Mouse (Mus musculus) lung, postnatal 0 days (tissue): Measurements from ENCODE around the gene B4galnt4. TPM values are rescaled to one million over a fixed set of nuclear protein-coding genes. Genes with fewer than 3 reads are reported as not detected.

ENCODE experiments used
- ATAC-seq: fragments of 200-750 bp; cut with Nextera tagmentation; 2 replicates; pipeline ENCODE4 v1.8.0; 2017; ENCODE audit warnings: moderate library complexity
- DNase-seq: peaks from one replicate; pipeline ENCODE4 v3.0.0-alpha.2; 2016; ENCODE audit warnings: low spot score
- H3K27ac ChIP-seq: fragments of 300-500 bp; sonication (generic); 2 replicates; pipeline ENCODE4 v1.5.1; 2014; ENCODE audit warnings: antibody characterized with exemption, mild to moderate bottlenecking, low read length, mixed read lengths
- H3K27me3 ChIP-seq: fragments of 300-500 bp; sonication (generic); replicated peaks from 2 replicates; pipeline ENCODE4 v1.6.1; 2014; ENCODE audit warnings: low read length, mixed read lengths; ENCODE audit not compliant: insufficient read depth
- H3K36me3 ChIP-seq: fragments of 300-500 bp; sonication (generic); 2 replicates; pipeline ENCODE4 v1.6.1; 2014; ENCODE audit warnings: low read length, mixed read lengths; ENCODE audit not compliant: insufficient read depth
- H3K4me1 ChIP-seq: fragments of 300-500 bp; sonication (generic); 2 replicates; pipeline ENCODE4 v1.6.1; 2014; ENCODE audit warnings: antibody characterized with exemption, low read depth, low read length, mixed read lengths; ENCODE audit not compliant: insufficient read depth
- H3K4me2 ChIP-seq: fragments of 300-500 bp; sonication (generic); replicated peaks from 2 replicates; pipeline ENCODE4 v1.6.1; 2014; ENCODE audit warnings: low read depth, mild to moderate bottlenecking, low read length, moderate library complexity, mixed read lengths
- H3K4me3 ChIP-seq: fragments of 300-500 bp; sonication (generic); 2 replicates; pipeline ENCODE4 v1.5.1; 2014; ENCODE audit warnings: low read depth, low read length
- H3K9ac ChIP-seq: fragments of 300-500 bp; sonication (generic); replicated peaks from 2 replicates; pipeline ENCODE4 v1.6.1; 2014; ENCODE audit warnings: low read depth, mild to moderate bottlenecking
- H3K9me3 ChIP-seq: fragments of 300-500 bp; sonication (generic); 2 replicates; pipeline ENCODE4 v1.6.1; 2016; ENCODE audit warnings: low read length, mixed read lengths
- CTCF ChIP-seq: IDR thresholded peaks from 2 replicates; pipeline ENCODE4 v1.5.1; 2016; ENCODE audit warnings: antibody characterized with exemption, mild to moderate bottlenecking
- EP300 ChIP-seq: IDR thresholded peaks from 2 replicates; pipeline ENCODE4 v1.6.1; 2016; ENCODE audit warnings: antibody characterized with exemption, mild to moderate bottlenecking, control low read depth
- WGBS: fragments of 180-500 bp; shearing (Covaris S2); extraction: QIAGEN DNeasy Blood & Tissue Kit; methylation state at CpG from one replicate; pipeline ENCODE4 v1.1.7; 2014; 5-methylcytosine and 5-hydroxymethylcytosine counted together
- polyA plus RNA-seq: library from polyadenylated mRNA; unstranded; fragments of >200 nt; fragmentation: Nextera tagmentation; extraction: Ambion mirVana; gene quantifications from 2 replicates; pipeline ENCODE4 v1.2.1, GENCODE M21; 2015

The B4galnt4 gene
- polyA plus RNA-seq, 1 experiment from 2014 or later: 0.13 TPM

- TF ChIP-seq CTCF: no peak
- TF ChIP-seq EP300: no peak
- peaks cover 17% of the 10 kb centered on the region; the same call in 1 of the 2 replicates for H3K27me3 ChIP-seq
- ATAC-seq: no peak
These were observed 2.4 kb downstream of the B4galnt4 start for GRCm38 (mm10) chr7:141063353-141063752.

GRCm38 (mm10) chr7:141064175-141064574 lies 3.3 kb downstream of the B4galnt4 start:
- 51% methylated on average over 7 of the region's 7 CpGs for WGBS
- H3K27me3 ChIP-seq: peaks cover 17% of the 10 kb centered on the region; the same call in 1 of the 2 replicates
- no peak overlapping the region for H3K4me2 ChIP-seq
- H3K4me3 ChIP-seq: no peak overlapping the region
- peak; percentile 32 for ATAC-seq
- H3K36me3 ChIP-seq: no peaks in the 10 kb centered on the region
- TF ChIP-seq EP300: no peak
- no peak for TF ChIP-seq CTCF
- no peak overlapping the region for H3K9ac ChIP-seq
- no peaks in the 10 kb centered on the region for H3K9me3 ChIP-seq
- H3K27ac ChIP-seq: no peak overlapping the region
- DNase-seq: no peak
- H3K4me1 ChIP-seq: 0 out of 2 replicates have a peak, but pooled peaks cover 7% of the 10 kb centered on the region

More at GRCm38 (mm10) chr7:141063353-141063752, 2.4 kb downstream of the B4galnt4 start:
- no peak overlapping the region for H3K27ac ChIP-seq
- 92% methylated on average over 3 of the region's 3 CpGs for WGBS
- no peaks in the 10 kb centered on the region for H3K36me3 ChIP-seq
- H3K9ac ChIP-seq: no peak overlapping the region
- no peak for DNase-seq
- H3K4me2 ChIP-seq: no peak overlapping the region
- H3K9me3 ChIP-seq: no peaks in the 10 kb centered on the region
- 0 out of 2 replicates have a peak, but pooled peaks cover 7% of the 10 kb centered on the region for H3K4me1 ChIP-seq
- H3K4me3 ChIP-seq: no peak overlapping the region

- TF ChIP-seq EP300 (no peak), CTCF (no peak)
- no peak for DNase-seq
- no peaks in the 10 kb centered on the region for H3K9me3 ChIP-seq
- no peak overlapping the region for H3K27ac ChIP-seq
- no peaks in the 10 kb centered on the region for H3K36me3 ChIP-seq
- no peak overlapping the region for H3K4me2 ChIP-seq
- H3K4me1 ChIP-seq: 0 out of 2 replicates have a peak, but pooled peaks cover 7% of the 10 kb centered on the region
- no peak overlapping the region for H3K4me3 ChIP-seq
- 77% methylated on average over 7 of the region's 7 CpGs for WGBS
- H3K27me3 ChIP-seq: peaks cover 19% of the 10 kb centered on the region; the same call in 1 of the 2 replicates
- no peak overlapping the region for H3K9ac ChIP-seq
- no peak for ATAC-seq
These were observed 3.7 kb downstream of the B4galnt4 start for GRCm38 (mm10) chr7:141064576-141064975.

GRCm38 (mm10) chr7:141068351-141068750 lies 7.4 kb downstream of the B4galnt4 start:
- Histone ChIP-seq H3K4me1 (peaks cover 6% of the 10 kb centered on the region; the same call in 1 of the 2 replicates), H3K9me3 (no peaks in the 10 kb centered on the region), H3K27ac (no peak overlapping the region), H3K4me3 (no peak overlapping the region), H3K36me3 (no peaks in the 10 kb centered on the region), H3K4me2 (no peak overlapping the region), H3K9ac (no peak overlapping the region), H3K27me3 (peaks cover 21% of the 10 kb centered on the region)
- ATAC-seq (no peak), DNase-seq (no peak)
- WGBS: 73% methylated on average over 19 of the region's 19 CpGs
- TF ChIP-seq EP300: no peak
- no peak for TF ChIP-seq CTCF

- H3K36me3 ChIP-seq: no peaks in the 10 kb centered on the region
- peaks cover 21% of the 10 kb centered on the region for H3K27me3 ChIP-seq
- peak overlapping the region; percentile 58 for H3K4me2 ChIP-seq
- TF ChIP-seq EP300 (no peak), CTCF (peak; percentile 86)
- no peaks in the 10 kb centered on the region for H3K9me3 ChIP-seq
- no peak overlapping the region for H3K9ac ChIP-seq
- peaks cover 6% of the 10 kb centered on the region; the same call in 1 of the 2 replicates for H3K4me1 ChIP-seq
- DNase-seq (peak; percentile 81), ATAC-seq (peak; percentile 35; the same call in 1 of the 2 replicates)
- no peak overlapping the region for H3K27ac ChIP-seq
- WGBS: 2% methylated on average over 50 of the region's 51 CpGs
- H3K4me3 ChIP-seq: peak overlapping the region; percentile 27
These were observed 9.4 kb downstream of the B4galnt4 start for GRCm38 (mm10) chr7:141070058-141070862.

- Histone ChIP-seq H3K27ac (no peak overlapping the region), H3K4me2 (no peak overlapping the region), H3K27me3 (peaks cover 21% of the 10 kb centered on the region), H3K4me3 (no peak overlapping the region), H3K36me3 (no peaks in the 10 kb centered on the region), H3K9ac (no peak overlapping the region), H3K4me1 (peaks cover 6% of the 10 kb centered on the region; the same call in 1 of the 2 replicates), H3K9me3 (no peaks in the 10 kb centered on the region)
- 0 out of 2 replicates have a peak, but pooled peaks have one; percentile 46 for ATAC-seq
- WGBS: 20% methylated on average over 23 of the region's 23 CpGs
- DNase-seq: peak; percentile 56
- no peak for TF ChIP-seq EP300
- TF ChIP-seq CTCF: peak; percentile 77
These were observed 11.3 kb downstream of the B4galnt4 start for GRCm38 (mm10) chr7:141072017-141072745.
